Mouse (Mus musculus) forebrain, embryonic 15.5 days (tissue): Measurements from ENCODE around the gene Kcnh1. TPM values are rescaled to one million over a fixed set of nuclear protein-coding genes. Genes with fewer than 3 reads are reported as not detected.

Source experiments
- ATAC-seq: fragments of 200-750 bp; cut with Nextera tagmentation; replicated peaks from 2 replicates; pipeline ENCODE4 v1.8.0; 2017; ENCODE audit warnings: mild to moderate bottlenecking, moderate TSS enrichment, moderate library complexity
- H3K27ac ChIP-seq: fragments of 300-500 bp; sonication (generic); replicated peaks from 2 replicates; pipeline ENCODE4 v1.5.1; 2015; ENCODE audit warnings: mild to moderate bottlenecking, inconsistent platforms
- H3K27me3 ChIP-seq: fragments of 300-500 bp; sonication (generic); 2 replicates; pipeline ENCODE4 v1.6.1; 2015; ENCODE audit warnings: inconsistent platforms
- H3K36me3 ChIP-seq: fragments of 300-500 bp; sonication (generic); 2 replicates; pipeline ENCODE4 v1.6.1; 2015; ENCODE audit warnings: mild to moderate bottlenecking, inconsistent platforms
- H3K4me1 ChIP-seq: fragments of 300-500 bp; sonication (generic); 2 replicates; pipeline ENCODE4 v1.6.1; 2015; ENCODE audit warnings: inconsistent platforms
- H3K4me2 ChIP-seq: fragments of 300-500 bp; sonication (generic); replicated peaks from 2 replicates; pipeline ENCODE4 v1.6.1; 2015; ENCODE audit warnings: mild to moderate bottlenecking, inconsistent platforms
- H3K4me3 ChIP-seq: fragments of 300-500 bp; sonication (generic); 2 replicates; pipeline ENCODE4 v1.5.1; 2015; ENCODE audit warnings: mild to moderate bottlenecking, inconsistent platforms
- H3K9ac ChIP-seq: fragments of 300-500 bp; sonication (generic); replicated peaks from 2 replicates; pipeline ENCODE4 v1.6.1; 2015; ENCODE audit warnings: mild to moderate bottlenecking, inconsistent platforms
- H3K9me3 ChIP-seq: fragments of 300-500 bp; sonication (generic); 2 replicates; pipeline ENCODE4 v1.6.1; 2016; ENCODE audit warnings: inconsistent platforms
- WGBS: fragments of 180-500 bp; shearing (Covaris S2); methylation state at CpG from one replicate; pipeline ENCODE4 v1.1.7; 2015; ENCODE audit warnings: mixed read lengths; 5-methylcytosine and 5-hydroxymethylcytosine counted together
- polyA plus RNA-seq: library from polyadenylated mRNA; unstranded; fragments of >200 nt; fragmentation: Nextera tagmentation; extraction: Ambion mirVana; gene quantifications from 2 replicates; pipeline ENCODE4 v1.2.1, GENCODE M21; 2015

The Kcnh1 gene
- polyA plus RNA-seq, 1 experiment from 2014 or later: 2.0 TPM

- Histone ChIP-seq H3K4me2 (no peak overlapping the region), H3K4me3 (no peak overlapping the region), H3K4me1 (no peaks in the 10 kb centered on the region), H3K36me3 (no peaks in the 10 kb centered on the region), H3K27ac (no peak overlapping the region), H3K27me3 (no peaks in the 10 kb centered on the region), H3K9me3 (no peaks in the 10 kb centered on the region), H3K9ac (no peak overlapping the region)
- 77% methylated on average over 2 of the region's 2 CpGs for whole genome bisulfite sequencing
- no peak for ATAC-seq
Observed at GRCm38 (mm10) chr1:192531490-192532146, 341.0 kb downstream of the Kcnh1 start.

GRCm38 (mm10) chr1:192532212-192532611 lies 341.6 kb downstream of the Kcnh1 start:
- no peak overlapping the region for H3K4me2 ChIP-seq
- H3K4me3 ChIP-seq: no peak overlapping the region
- no peaks in the 10 kb centered on the region for H3K36me3 ChIP-seq
- H3K9ac ChIP-seq: no peak overlapping the region
- ATAC-seq: no peak
- no peaks in the 10 kb centered on the region for H3K27me3 ChIP-seq
- 73% methylated on average over 2 of the region's 2 CpGs for WGBS
- H3K4me1 ChIP-seq: no peaks in the 10 kb centered on the region
- no peaks in the 10 kb centered on the region for H3K9me3 ChIP-seq
- H3K27ac ChIP-seq: no peak overlapping the region

- Histone ChIP-seq H3K4me3 (no peak overlapping the region), H3K4me2 (no peak overlapping the region), H3K27me3 (no peaks in the 10 kb centered on the region), H3K9ac (no peak overlapping the region), H3K27ac (no peak overlapping the region), H3K9me3 (no peaks in the 10 kb centered on the region), H3K36me3 (no peaks in the 10 kb centered on the region), H3K4me1 (no peaks in the 10 kb centered on the region)
- no peak for ATAC-seq
Observed at GRCm38 (mm10) chr1:192533016-192533415, 342.4 kb downstream of the Kcnh1 start.

GRCm38 (mm10) chr1:192536440-192536839 lies 345.9 kb downstream of the Kcnh1 start:
- H3K27me3 ChIP-seq: no peaks in the 10 kb centered on the region
- no peaks in the 10 kb centered on the region for H3K36me3 ChIP-seq
- H3K4me3 ChIP-seq: no peak overlapping the region
- H3K9me3 ChIP-seq: no peaks in the 10 kb centered on the region
- ATAC-seq: no peak
- H3K4me1 ChIP-seq: no peaks in the 10 kb centered on the region
- 67% methylated on average over 1 of the region's 1 CpGs for WGBS
- H3K9ac ChIP-seq: no peak overlapping the region
- no peak overlapping the region for H3K4me2 ChIP-seq
- no peak overlapping the region for H3K27ac ChIP-seq

- H3K27ac ChIP-seq: no peak overlapping the region
- no peaks in the 10 kb centered on the region for H3K4me1 ChIP-seq
- no peak overlapping the region for H3K4me2 ChIP-seq
- no peaks in the 10 kb centered on the region for H3K9me3 ChIP-seq
- no peak overlapping the region for H3K4me3 ChIP-seq
- WGBS: 84% methylated on average over 7 of the region's 7 CpGs
- no peaks in the 10 kb centered on the region for H3K27me3 ChIP-seq
- no peaks in the 10 kb centered on the region for H3K36me3 ChIP-seq
- no peak for ATAC-seq
- no peak overlapping the region for H3K9ac ChIP-seq
Observed at GRCm38 (mm10) chr1:192537169-192537568, 346.6 kb downstream of the Kcnh1 start.

- H3K4me1 ChIP-seq: no peaks in the 10 kb centered on the region
- no peak for ATAC-seq
- no peaks in the 10 kb centered on the region for H3K36me3 ChIP-seq
- no peaks in the 10 kb centered on the region for H3K27me3 ChIP-seq
- H3K27ac ChIP-seq: no peak overlapping the region
- no peak overlapping the region for H3K9ac ChIP-seq
- WGBS: 81% methylated on average over 2 of the region's 2 CpGs
- H3K4me2 ChIP-seq: no peak overlapping the region
- no peaks in the 10 kb centered on the region for H3K9me3 ChIP-seq
- no peak overlapping the region for H3K4me3 ChIP-seq
Observed at GRCm38 (mm10) chr1:192542093-192542492, 351.5 kb downstream of the Kcnh1 start.

- no peak for ATAC-seq
- H3K9me3 ChIP-seq: no peaks in the 10 kb centered on the region
- no peak overlapping the region for H3K4me3 ChIP-seq
- no peaks in the 10 kb centered on the region for H3K27me3 ChIP-seq
- H3K9ac ChIP-seq: no peak overlapping the region
- H3K27ac ChIP-seq: no peak overlapping the region
- H3K4me1 ChIP-seq: no peaks in the 10 kb centered on the region
- H3K36me3 ChIP-seq: no peaks in the 10 kb centered on the region
- WGBS: 88% methylated on average over 4 of the region's 4 CpGs
- no peak overlapping the region for H3K4me2 ChIP-seq
Observed at GRCm38 (mm10) chr1:192543686-192544085, 353.1 kb downstream of the Kcnh1 start.

- Histone ChIP-seq H3K36me3 (no peaks in the 10 kb centered on the region), H3K4me2 (no peak overlapping the region), H3K9ac (no peak overlapping the region), H3K27ac (no peak overlapping the region), H3K27me3 (no peaks in the 10 kb centered on the region), H3K4me1 (no peaks in the 10 kb centered on the region), H3K9me3 (no peaks in the 10 kb centered on the region), H3K4me3 (no peak overlapping the region)
- 66% methylated on average over 9 of the region's 9 CpGs for WGBS
- ATAC-seq: no peak
Observed at GRCm38 (mm10) chr1:192544091-192544490, 353.5 kb downstream of the Kcnh1 start.

GRCm38 (mm10) chr1:192544901-192545300 lies 354.3 kb downstream of the Kcnh1 start:
- no peaks in the 10 kb centered on the region for H3K9me3 ChIP-seq

GRCm38 (mm10) chr1:192546843-192547242 lies 356.3 kb downstream of the Kcnh1 start:
- Histone ChIP-seq H3K9ac (no peak overlapping the region), H3K27me3 (no peaks in the 10 kb centered on the region), H3K4me1 (no peaks in the 10 kb centered on the region), H3K4me2 (no peak overlapping the region), H3K9me3 (no peaks in the 10 kb centered on the region), H3K36me3 (no peaks in the 10 kb centered on the region), H3K4me3 (no peak overlapping the region), H3K27ac (no peak overlapping the region)
- no peak for ATAC-seq
- 33% methylated on average over 1 of the region's 1 CpGs for WGBS

More at GRCm38 (mm10) chr1:192544901-192545300, 354.3 kb downstream of the Kcnh1 start:
- Histone ChIP-seq H3K4me1 (no peaks in the 10 kb centered on the region), H3K4me2 (no peak overlapping the region), H3K27me3 (no peaks in the 10 kb centered on the region), H3K36me3 (no peaks in the 10 kb centered on the region), H3K4me3 (no peak overlapping the region), H3K27ac (no peak overlapping the region), H3K9ac (no peak overlapping the region)
- no peak for ATAC-seq
- WGBS: 52% methylated on average over 7 of the region's 7 CpGs

- H3K27me3 ChIP-seq: no peaks in the 10 kb centered on the region
- no peak overlapping the region for H3K4me2 ChIP-seq
- no peaks in the 10 kb centered on the region for H3K36me3 ChIP-seq
- no peak overlapping the region for H3K27ac ChIP-seq
- no peak overlapping the region for H3K9ac ChIP-seq
- 89% methylated on average over 3 of the region's 3 CpGs for WGBS
- H3K9me3 ChIP-seq: no peaks in the 10 kb centered on the region
- H3K4me1 ChIP-seq: no peaks in the 10 kb centered on the region
- no peak overlapping the region for H3K4me3 ChIP-seq
- ATAC-seq: no peak
Observed at GRCm38 (mm10) chr1:192550561-192550960, 360.0 kb downstream of the Kcnh1 start.

- peaks cover 4% of the 10 kb centered on the region; the same call in 1 of the 2 replicates for H3K4me1 ChIP-seq
- H3K4me2 ChIP-seq: no peak overlapping the region
- H3K9me3 ChIP-seq: no peaks in the 10 kb centered on the region
- H3K27ac ChIP-seq: no peak overlapping the region
- WGBS: 78% methylated on average over 4 of the region's 4 CpGs
- H3K36me3 ChIP-seq: no peaks in the 10 kb centered on the region
- no peaks in the 10 kb centered on the region for H3K27me3 ChIP-seq
- ATAC-seq: no peak
- no peak overlapping the region for H3K4me3 ChIP-seq
- no peak overlapping the region for H3K9ac ChIP-seq
Observed at GRCm38 (mm10) chr1:192555516-192555915, 364.9 kb downstream of the Kcnh1 start.

- no peak overlapping the region for H3K27ac ChIP-seq
- H3K9ac ChIP-seq: no peak overlapping the region
- WGBS: 54% methylated on average over 5 of the region's 5 CpGs
- H3K27me3 ChIP-seq: no peaks in the 10 kb centered on the region
- no peak overlapping the region for H3K4me2 ChIP-seq
- no peak overlapping the region for H3K4me3 ChIP-seq
- peak; percentile 63; the same call in 1 of the 2 replicates for ATAC-seq
- H3K36me3 ChIP-seq: no peaks in the 10 kb centered on the region
- peaks cover 4% of the 10 kb centered on the region; the same call in 1 of the 2 replicates for H3K4me1 ChIP-seq
- no peaks in the 10 kb centered on the region for H3K9me3 ChIP-seq
Observed at GRCm38 (mm10) chr1:192557978-192558594, 367.5 kb downstream of the Kcnh1 start.
